Mouse (Mus musculus) brain, embryonic 14.5 days (tissue): Measurements from ENCODE around the gene Abcb11.

Experiments used
- CTCF ChIP-seq: fragments of 200-500 bp; IDR thresholded peaks from 2 replicates; pipeline ENCODE4 v1.5.1; 2012; ENCODE audit warnings: inconsistent platforms, mild to moderate bottlenecking, moderate library complexity, borderline replicate concordance; ENCODE audit not compliant: insufficient read depth, insufficient read length; ENCODE audit errors: extremely low read depth
- POLR2A ChIP-seq: fragments of 200-500 bp; IDR thresholded peaks from 2 replicates; pipeline ENCODE4 v1.6.1; 2012; ENCODE audit warnings: mild to moderate bottlenecking, inconsistent platforms, borderline replicate concordance; ENCODE audit not compliant: poor library complexity, insufficient read depth, insufficient read length, severe bottlenecking; ENCODE audit errors: extremely low read depth

DNA sequence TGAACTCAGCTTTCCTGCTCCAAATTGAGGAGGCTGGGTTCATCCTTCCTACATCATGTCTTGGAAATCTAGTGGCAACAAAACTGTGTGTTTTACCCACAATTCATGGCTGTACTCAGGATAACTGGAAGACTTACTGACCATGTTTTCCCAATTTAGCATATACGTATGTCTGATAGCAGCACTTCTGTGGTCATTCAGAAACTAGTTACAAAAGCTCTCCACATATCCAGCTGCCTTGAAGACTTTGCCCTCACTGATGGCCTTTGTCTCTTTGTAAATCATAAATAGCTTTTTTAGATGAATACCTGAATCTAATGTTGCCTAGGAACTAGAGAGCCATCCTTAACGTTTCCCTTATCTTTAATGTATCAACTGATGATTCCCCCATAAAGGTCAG is 112.3 kb downstream of the Abcb11 start:
- no peak for TF ChIP-seq POLR2A
- no peak for TF ChIP-seq CTCF
